Mouse (Mus musculus) hindbrain, postnatal 0 days (tissue): ENCODE data around the gene Arid3b. TPM values are rescaled to one million over a fixed set of nuclear protein-coding genes. Genes with fewer than 3 reads are reported as not detected.

Experiments used
- ATAC-seq: fragments of 200-750 bp; cut with Nextera tagmentation; 2 replicates; pipeline ENCODE4 v1.8.0; 2017; ENCODE audit warnings: mild to moderate bottlenecking, moderate TSS enrichment, moderate library complexity
- DNase-seq: peaks from one replicate; pipeline ENCODE4 v3.0.0-alpha.2; 2015; ENCODE audit warnings: low spot score
- H3K27ac ChIP-seq: fragments of 300-500 bp; sonication (generic); 2 replicates; pipeline ENCODE4 v1.5.1; 2014; ENCODE audit warnings: mild to moderate bottlenecking
- H3K27me3 ChIP-seq: fragments of 300-500 bp; sonication (generic); 2 replicates; pipeline ENCODE4 v1.6.1; 2014; ENCODE audit warnings: low read length, mixed read lengths; ENCODE audit not compliant: insufficient read depth
- H3K36me3 ChIP-seq: fragments of 300-500 bp; sonication (generic); 2 replicates; pipeline ENCODE4 v1.6.1; 2014; ENCODE audit warnings: low read length, mixed read lengths; ENCODE audit not compliant: insufficient read depth
- H3K4me1 ChIP-seq: fragments of 300-500 bp; sonication (generic); 2 replicates; pipeline ENCODE4 v1.6.1; 2014; ENCODE audit warnings: antibody characterized with exemption, low read length, mixed read lengths; ENCODE audit not compliant: insufficient read depth
- H3K4me2 ChIP-seq: fragments of 300-500 bp; sonication (generic); 2 replicates; pipeline ENCODE4 v1.6.1; 2014; ENCODE audit warnings: low read depth, mild to moderate bottlenecking, low read length, moderate library complexity, mixed read lengths
- H3K4me3 ChIP-seq: fragments of 300-500 bp; sonication (generic); 2 replicates; pipeline ENCODE4 v1.5.1; 2014; ENCODE audit warnings: low read length
- H3K9ac ChIP-seq: fragments of 300-500 bp; sonication (generic); replicated peaks from 2 replicates; pipeline ENCODE4 v1.6.1; 2014; ENCODE audit warnings: mild to moderate bottlenecking, low read length, moderate library complexity, mixed read lengths
- H3K9me3 ChIP-seq: fragments of 300-500 bp; sonication (generic); 2 replicates; pipeline ENCODE4 v1.6.1; 2016; ENCODE audit warnings: low read length, mixed read lengths
- CTCF ChIP-seq: IDR thresholded peaks from 2 replicates; pipeline ENCODE4 v1.5.1; 2016; ENCODE audit warnings: antibody characterized with exemption, control low read depth, low read depth
- WGBS: fragments of 180-500 bp; shearing (Covaris S2); extraction: QIAGEN DNeasy Blood & Tissue Kit; methylation state at CpG from one replicate; pipeline ENCODE4 v1.1.7; 2014; 5-methylcytosine and 5-hydroxymethylcytosine counted together
- polyA plus RNA-seq: library from polyadenylated mRNA; unstranded; fragments of >200 nt; fragmentation: Nextera tagmentation; extraction: Ambion mirVana; gene quantifications from 2 replicates; pipeline ENCODE4 v1.2.1, GENCODE M21; 2015
- total RNA-seq: library from RNA; depleted of rRNA; stranded (reverse); fragments of >200 nt; gene quantifications from 2 replicates; pipeline ENCODE4 v1.2.3, GENCODE M21; 2014

Arid3b gene
- total and polyA plus RNA-seq, 2 experiments from 2014 or later, result 4.4 to 7.7 TPM

GRCm38 (mm10) chr9:57870273-57870816 is 33.8 kb upstream of the Arid3b start:
- H3K9me3 ChIP-seq, result no peaks in the 10 kb centered on the region
- no peaks in the 10 kb centered on the region for H3K27me3 ChIP-seq
- H3K36me3 ChIP-seq, result no peaks in the 10 kb centered on the region
- H3K27ac ChIP-seq, result no peak overlapping the region
- H3K4me3 ChIP-seq, result no peak overlapping the region
- no peak for TF ChIP-seq CTCF
- 36% methylated on average over 2 of the region's 2 CpGs for WGBS
- no peak for DNase-seq
- H3K4me1 ChIP-seq, result no peaks in the 10 kb centered on the region
- H3K9ac ChIP-seq, result no peak overlapping the region
- no peak for ATAC-seq
- H3K4me2 ChIP-seq, result no peak overlapping the region

- no peak overlapping the region for H3K4me3 ChIP-seq
- no peak overlapping the region for H3K4me2 ChIP-seq
- no peak overlapping the region for H3K27ac ChIP-seq
- DNase-seq, result no peak
- no peak for ATAC-seq
- no peaks in the 10 kb centered on the region for H3K9me3 ChIP-seq
- H3K27me3 ChIP-seq, result no peaks in the 10 kb centered on the region
- H3K9ac ChIP-seq, result no peak overlapping the region
- H3K4me1 ChIP-seq, result no peaks in the 10 kb centered on the region
- no peak for TF ChIP-seq CTCF
- no peaks in the 10 kb centered on the region for H3K36me3 ChIP-seq
- 88% methylated on average over 6 of the region's 6 CpGs for WGBS
Measured at GRCm38 (mm10) chr9:57868767-57869166, 32.2 kb upstream of the Arid3b start.

- Histone ChIP-seq H3K9ac (no peak overlapping the region), H3K4me2 (no peak overlapping the region), H3K4me3 (no peak overlapping the region), H3K4me1 (no peaks in the 10 kb centered on the region), H3K27me3 (no peaks in the 10 kb centered on the region), H3K27ac (no peak overlapping the region), H3K36me3 (no peaks in the 10 kb centered on the region), H3K9me3 (no peaks in the 10 kb centered on the region)
- ATAC-seq (no peak), DNase-seq (no peak)
- 86% methylated on average over 5 of the region's 5 CpGs for WGBS
- no peak for TF ChIP-seq CTCF
Measured at GRCm38 (mm10) chr9:57867880-57868279, 31.3 kb upstream of the Arid3b start.

- no peaks in the 10 kb centered on the region for H3K36me3 ChIP-seq
- no peak overlapping the region for H3K4me3 ChIP-seq
- no peak for TF ChIP-seq CTCF
- H3K27me3 ChIP-seq, result no peaks in the 10 kb centered on the region
- H3K9ac ChIP-seq, result no peak overlapping the region
- 82% methylated on average over 4 of the region's 4 CpGs for WGBS
- no peaks in the 10 kb centered on the region for H3K9me3 ChIP-seq
- DNase-seq (no peak), ATAC-seq (no peak)
- no peak overlapping the region for H3K4me2 ChIP-seq
- 0 out of 2 replicates have a peak, but pooled peaks cover 1% of the 10 kb centered on the region for H3K4me1 ChIP-seq
- H3K27ac ChIP-seq, result no peak overlapping the region
Measured at GRCm38 (mm10) chr9:57867236-57867635, 30.6 kb upstream of the Arid3b start.

GRCm38 (mm10) chr9:57866530-57866929 is 29.9 kb upstream of the Arid3b start:
- peaks cover 6% of the 10 kb centered on the region; the same call in 1 of the 2 replicates for H3K4me1 ChIP-seq
- H3K9me3 ChIP-seq, result no peaks in the 10 kb centered on the region
- no peak for ATAC-seq
- H3K27ac ChIP-seq, result no peak overlapping the region
- 84% methylated on average over 7 of the region's 7 CpGs for WGBS
- no peaks in the 10 kb centered on the region for H3K27me3 ChIP-seq
- H3K9ac ChIP-seq, result no peak overlapping the region
- H3K36me3 ChIP-seq, result no peaks in the 10 kb centered on the region
- H3K4me3 ChIP-seq, result no peak overlapping the region
- no peak for DNase-seq
- TF ChIP-seq CTCF, result no peak
- H3K4me2 ChIP-seq, result no peak overlapping the region

GRCm38 (mm10) chr9:57864336-57864735 is 27.7 kb upstream of the Arid3b start:
- H3K27me3 ChIP-seq, result no peaks in the 10 kb centered on the region
- no peak for ATAC-seq

GRCm38 (mm10) chr9:57861951-57862471 is 25.4 kb upstream of the Arid3b start:
- 15% methylated on average over 9 of the region's 9 CpGs for WGBS
- TF ChIP-seq CTCF, result peak; percentile 76
- H3K27ac ChIP-seq, result no peak overlapping the region
- no peaks in the 10 kb centered on the region for H3K27me3 ChIP-seq
- DNase-seq (peak; percentile 85), ATAC-seq (peak; percentile 97)
- peaks cover 6% of the 10 kb centered on the region; the same call in 1 of the 2 replicates for H3K4me1 ChIP-seq
- H3K9me3 ChIP-seq, result no peaks in the 10 kb centered on the region
- peak overlapping the region; percentile 34 for H3K4me2 ChIP-seq
- H3K9ac ChIP-seq, result no peak overlapping the region
- no peaks in the 10 kb centered on the region for H3K36me3 ChIP-seq
- no peak overlapping the region for H3K4me3 ChIP-seq

More at GRCm38 (mm10) chr9:57864336-57864735, 27.7 kb upstream of the Arid3b start:
- peaks cover 6% of the 10 kb centered on the region; the same call in 1 of the 2 replicates for H3K4me1 ChIP-seq
- H3K36me3 ChIP-seq, result no peaks in the 10 kb centered on the region
- no peak overlapping the region for H3K4me2 ChIP-seq
- H3K27ac ChIP-seq, result no peak overlapping the region
- no peak for TF ChIP-seq CTCF
- no peak overlapping the region for H3K9ac ChIP-seq
- DNase-seq, result no peak
- H3K9me3 ChIP-seq, result no peaks in the 10 kb centered on the region
- no peak overlapping the region for H3K4me3 ChIP-seq
